Mouse (Mus musculus) lung, embryonic 15.5 days (tissue): ENCODE data around the gene Ush2a. TPM values are rescaled to one million over a fixed set of nuclear protein-coding genes. Genes with fewer than 3 reads are reported as not detected.

Source experiments
- ATAC-seq: fragments of 200-750 bp; cut with Nextera tagmentation; 2 replicates; pipeline ENCODE4 v1.8.0; 2017; ENCODE audit warnings: moderate number of reproducible peaks, borderline replicate concordance; ENCODE audit not compliant: low FRiP score, low TSS enrichment; ENCODE audit errors: extremely low read depth
- H3K27ac ChIP-seq: fragments of 300-500 bp; sonication (generic); 2 replicates; pipeline ENCODE4 v1.5.1; 2015; ENCODE audit warnings: moderate library complexity, mild to moderate bottlenecking, inconsistent platforms
- H3K27me3 ChIP-seq: fragments of 300-500 bp; sonication (generic); 2 replicates; pipeline ENCODE4 v1.6.1; 2015; ENCODE audit warnings: inconsistent platforms
- H3K36me3 ChIP-seq: fragments of 300-500 bp; sonication (generic); 2 replicates; pipeline ENCODE4 v1.6.1; 2015; ENCODE audit warnings: inconsistent platforms
- H3K4me1 ChIP-seq: fragments of 300-500 bp; sonication (generic); 2 replicates; pipeline ENCODE4 v1.6.1; 2015; ENCODE audit warnings: inconsistent platforms
- H3K4me2 ChIP-seq: fragments of 300-500 bp; sonication (generic); 2 replicates; pipeline ENCODE4 v1.6.1; 2015; ENCODE audit warnings: inconsistent platforms, mild to moderate bottlenecking, moderate library complexity
- H3K4me3 ChIP-seq: fragments of 300-500 bp; sonication (generic); 2 replicates; pipeline ENCODE4 v1.5.1; 2015; ENCODE audit warnings: mild to moderate bottlenecking, inconsistent platforms
- H3K9ac ChIP-seq: fragments of 300-500 bp; sonication (generic); 2 replicates; pipeline ENCODE4 v1.6.1; 2015; ENCODE audit warnings: inconsistent platforms
- H3K9me3 ChIP-seq: fragments of 300-500 bp; sonication (generic); 2 replicates; pipeline ENCODE4 v1.6.1; 2016; ENCODE audit warnings: inconsistent platforms
- WGBS: fragments of 180-500 bp; shearing (Covaris S2); methylation state at CpG from one replicate; pipeline ENCODE4 v1.1.7; 2015; 5-methylcytosine and 5-hydroxymethylcytosine counted together
- polyA plus RNA-seq: library from polyadenylated mRNA; unstranded; fragments of >200 nt; fragmentation: Nextera tagmentation; extraction: Ambion mirVana; gene quantifications from 2 replicates; pipeline ENCODE4 v1.2.1, GENCODE M21; 2015

Ush2a gene
- polyA plus RNA-seq, 1 experiment from 2014 or later: 0.04 TPM

- Histone ChIP-seq H3K4me2 (no peak overlapping the region), H3K4me3 (no peak overlapping the region), H3K27me3 (no peaks in the 10 kb centered on the region), H3K36me3 (no peaks in the 10 kb centered on the region), H3K9me3 (no peaks in the 10 kb centered on the region), H3K27ac (no peak overlapping the region), H3K9ac (no peak overlapping the region), H3K4me1 (no peaks in the 10 kb centered on the region)
- no peak for ATAC-seq
- 83% methylated on average over 2 of the region's 2 CpGs for WGBS
Observed at GRCm38 (mm10) chr1:188824195-188824594, 562.4 kb downstream of the Ush2a start.

- H3K4me2 ChIP-seq: no peak overlapping the region
- 67% methylated on average over 8 of the region's 8 CpGs for WGBS
- H3K9ac ChIP-seq: no peak overlapping the region
- no peak overlapping the region for H3K27ac ChIP-seq
- no peak for ATAC-seq
- no peaks in the 10 kb centered on the region for H3K9me3 ChIP-seq
- H3K27me3 ChIP-seq: no peaks in the 10 kb centered on the region
- H3K36me3 ChIP-seq: no peaks in the 10 kb centered on the region
- no peaks in the 10 kb centered on the region for H3K4me1 ChIP-seq
- H3K4me3 ChIP-seq: no peak overlapping the region
Observed at GRCm38 (mm10) chr1:188824878-188825532, 563.2 kb downstream of the Ush2a start.

- Histone ChIP-seq H3K36me3 (no peaks in the 10 kb centered on the region), H3K4me3 (no peak overlapping the region), H3K27ac (no peak overlapping the region), H3K9me3 (no peaks in the 10 kb centered on the region), H3K4me1 (no peaks in the 10 kb centered on the region; the same call in 1 of the 2 replicates), H3K4me2 (no peak overlapping the region), H3K27me3 (no peaks in the 10 kb centered on the region), H3K9ac (no peak overlapping the region)
- no peak for ATAC-seq
- WGBS: 37% methylated on average over 11 of the region's 11 CpGs
Observed at GRCm38 (mm10) chr1:188830527-188831407, 568.9 kb downstream of the Ush2a start.

GRCm38 (mm10) chr1:188833906-188834305 lies 572.1 kb downstream of the Ush2a start:
- H3K27me3 ChIP-seq: no peaks in the 10 kb centered on the region
- no peaks in the 10 kb centered on the region; the same call in 1 of the 2 replicates for H3K4me1 ChIP-seq
- no peaks in the 10 kb centered on the region for H3K36me3 ChIP-seq
- no peak overlapping the region for H3K4me2 ChIP-seq
- H3K27ac ChIP-seq: no peak overlapping the region
- H3K9ac ChIP-seq: no peak overlapping the region
- ATAC-seq: no peak
- 43% methylated on average over 9 of the region's 9 CpGs for WGBS
- no peak overlapping the region for H3K4me3 ChIP-seq
- H3K9me3 ChIP-seq: no peaks in the 10 kb centered on the region

- WGBS: 83% methylated on average over 3 of the region's 3 CpGs
- Histone ChIP-seq H3K9ac (no peak overlapping the region), H3K4me3 (no peak overlapping the region), H3K4me1 (no peaks in the 10 kb centered on the region; the same call in 1 of the 2 replicates), H3K27me3 (no peaks in the 10 kb centered on the region), H3K36me3 (no peaks in the 10 kb centered on the region), H3K4me2 (no peak overlapping the region), H3K27ac (no peak overlapping the region), H3K9me3 (no peaks in the 10 kb centered on the region)
- ATAC-seq: no peak
Observed at GRCm38 (mm10) chr1:188834770-188835169, 572.9 kb downstream of the Ush2a start.

GRCm38 (mm10) chr1:188837613-188838295 lies 575.9 kb downstream of the Ush2a start:
- no peak overlapping the region for H3K4me3 ChIP-seq
- no peak overlapping the region for H3K9ac ChIP-seq
- no peak overlapping the region for H3K27ac ChIP-seq
- H3K27me3 ChIP-seq: no peaks in the 10 kb centered on the region
- H3K4me1 ChIP-seq: no peaks in the 10 kb centered on the region
- no peak for ATAC-seq
- no peak overlapping the region for H3K4me2 ChIP-seq
- no peaks in the 10 kb centered on the region for H3K9me3 ChIP-seq
- 74% methylated on average over 5 of the region's 5 CpGs for WGBS
- H3K36me3 ChIP-seq: no peaks in the 10 kb centered on the region

- Histone ChIP-seq H3K4me3 (no peak overlapping the region), H3K27ac (no peak overlapping the region), H3K27me3 (no peaks in the 10 kb centered on the region), H3K4me1 (no peaks in the 10 kb centered on the region), H3K9me3 (no peaks in the 10 kb centered on the region), H3K36me3 (no peaks in the 10 kb centered on the region), H3K4me2 (no peak overlapping the region), H3K9ac (no peak overlapping the region)
- ATAC-seq: no peak
- whole genome bisulfite sequencing: 87% methylated on average over 6 of the region's 6 CpGs
Observed at GRCm38 (mm10) chr1:188847242-188847641, 585.4 kb downstream of the Ush2a start.

GRCm38 (mm10) chr1:188852776-188853175 lies 591.0 kb downstream of the Ush2a start:
- 56% methylated on average over 5 of the region's 5 CpGs for WGBS

GRCm38 (mm10) chr1:188854240-188854639 lies 592.4 kb downstream of the Ush2a start:
- H3K27me3 ChIP-seq: no peaks in the 10 kb centered on the region
- H3K36me3 ChIP-seq: no peaks in the 10 kb centered on the region
- no peaks in the 10 kb centered on the region for H3K9me3 ChIP-seq
- H3K4me1 ChIP-seq: no peaks in the 10 kb centered on the region
- ATAC-seq: no peak
- no peak overlapping the region for H3K4me3 ChIP-seq
- no peak overlapping the region for H3K27ac ChIP-seq
- no peak overlapping the region for H3K9ac ChIP-seq
- no peak overlapping the region for H3K4me2 ChIP-seq

More at GRCm38 (mm10) chr1:188852776-188853175, 591.0 kb downstream of the Ush2a start:
- no peaks in the 10 kb centered on the region for H3K9me3 ChIP-seq
- no peak overlapping the region for H3K4me3 ChIP-seq
- H3K4me2 ChIP-seq: no peak overlapping the region
- no peak for ATAC-seq
- H3K4me1 ChIP-seq: no peaks in the 10 kb centered on the region
- no peak overlapping the region for H3K9ac ChIP-seq
- no peaks in the 10 kb centered on the region for H3K27me3 ChIP-seq
- H3K27ac ChIP-seq: no peak overlapping the region
- H3K36me3 ChIP-seq: no peaks in the 10 kb centered on the region

GRCm38 (mm10) chr1:188855034-188855433 lies 593.2 kb downstream of the Ush2a start:
- H3K4me3 ChIP-seq: no peak overlapping the region
- no peak for ATAC-seq

GRCm38 (mm10) chr1:188859718-188860117 lies 597.9 kb downstream of the Ush2a start:
- Histone ChIP-seq H3K27me3 (no peaks in the 10 kb centered on the region), H3K27ac (no peak overlapping the region), H3K9ac (no peak overlapping the region), H3K36me3 (no peaks in the 10 kb centered on the region), H3K9me3 (no peaks in the 10 kb centered on the region), H3K4me2 (no peak overlapping the region), H3K4me3 (no peak overlapping the region), H3K4me1 (no peaks in the 10 kb centered on the region)
- ATAC-seq: no peak
- WGBS: 89% methylated on average over 5 of the region's 5 CpGs

More at GRCm38 (mm10) chr1:188855034-188855433, 593.2 kb downstream of the Ush2a start:
- no peaks in the 10 kb centered on the region for H3K9me3 ChIP-seq
- H3K36me3 ChIP-seq: no peaks in the 10 kb centered on the region
- no peaks in the 10 kb centered on the region for H3K4me1 ChIP-seq
- no peaks in the 10 kb centered on the region for H3K27me3 ChIP-seq
- no peak overlapping the region for H3K27ac ChIP-seq
- H3K9ac ChIP-seq: no peak overlapping the region
- WGBS: 95% methylated on average over 2 of the region's 2 CpGs
- no peak overlapping the region for H3K4me2 ChIP-seq

- H3K36me3 ChIP-seq: no peaks in the 10 kb centered on the region
- H3K9ac ChIP-seq: no peak overlapping the region
- no peaks in the 10 kb centered on the region for H3K9me3 ChIP-seq
- WGBS: 20% methylated on average over 5 of the region's 5 CpGs
- H3K27ac ChIP-seq: no peak overlapping the region
- H3K4me2 ChIP-seq: peak overlapping the region; percentile 33
- no peaks in the 10 kb centered on the region for H3K27me3 ChIP-seq
- ATAC-seq: no peak
- H3K4me3 ChIP-seq: no peak overlapping the region
- peaks cover 10% of the 10 kb centered on the region; the same call in 1 of the 2 replicates for H3K4me1 ChIP-seq
Observed at GRCm38 (mm10) chr1:188865881-188866280, 604.1 kb downstream of the Ush2a start.
